Mouse (Mus musculus): Measurements from ENCODE around the gene Trpt1.

Gene Trpt1

DNA sequence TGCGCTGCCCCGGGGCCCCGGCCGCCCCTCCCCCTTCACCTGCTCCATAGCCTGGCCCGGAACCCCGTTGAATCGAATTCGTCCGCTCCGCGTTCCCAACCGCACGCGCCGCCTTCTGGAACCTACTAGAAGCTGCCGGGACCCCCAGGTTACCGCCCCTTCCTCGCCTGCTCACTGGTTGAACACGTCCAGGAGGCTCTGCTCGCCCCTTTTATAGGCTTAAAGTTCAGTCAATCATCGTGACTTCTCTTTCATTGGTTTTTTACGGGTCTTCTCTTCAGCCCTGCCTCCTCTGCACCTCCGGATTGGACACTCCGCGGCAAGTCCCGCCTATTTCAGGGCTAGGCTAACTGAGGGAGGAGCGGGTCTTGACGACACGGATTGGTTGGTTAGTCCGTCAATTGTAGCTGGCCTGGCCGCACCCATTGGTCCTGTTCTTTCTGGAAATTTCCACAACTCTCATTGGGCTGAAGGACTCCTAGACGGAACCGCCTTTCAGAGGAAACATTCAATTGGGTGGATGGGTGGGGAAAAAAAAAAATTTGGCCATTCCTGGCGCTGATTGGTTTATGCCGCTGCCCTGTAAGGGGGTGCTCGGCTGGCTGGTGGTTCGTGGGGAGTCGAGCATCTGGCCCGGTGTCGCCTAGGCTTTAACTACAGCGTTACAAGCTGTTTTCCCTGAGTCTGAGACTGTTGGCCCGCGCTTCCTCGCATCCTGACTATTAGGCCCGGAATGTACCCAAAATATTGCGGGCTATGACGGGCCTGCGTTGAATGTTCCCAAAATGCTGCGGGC is 44.1 kb downstream of the Trpt1 start, which contains the start of gene Stip1:
Gene Stip1 (minus strand): TSS at position 127 of the 796 bp plus-strand sequence.
- intact Hi-C loops (cut with DNase I) = loop anchor here (5.0 kb wide), 1 partner anchor 43 kb away; the partner anchor contains the start of genes Nudt22 and Trpt1

DNA sequence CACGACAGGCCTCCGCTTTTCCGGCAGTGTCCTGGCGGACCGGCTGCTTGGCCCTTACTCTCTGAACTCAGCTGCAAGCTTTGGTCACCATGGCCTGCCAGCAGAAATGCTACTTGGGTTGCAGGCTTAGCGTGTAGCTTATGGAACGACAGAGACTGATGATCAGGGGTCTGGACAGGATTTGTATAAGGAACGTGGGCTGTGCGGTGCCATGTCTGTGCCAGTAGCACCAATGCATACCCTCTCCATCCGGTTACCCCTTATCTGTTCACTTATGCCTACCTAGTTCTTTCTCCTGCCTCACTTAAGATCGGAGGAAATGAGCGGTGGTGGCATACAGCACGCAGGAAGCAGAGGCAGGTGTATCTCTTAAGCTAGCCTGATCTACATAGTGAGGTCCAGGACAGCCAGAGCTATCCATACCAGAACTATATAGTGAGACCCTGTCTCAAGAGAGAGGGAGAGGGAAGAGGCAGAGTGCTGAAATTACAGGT is 44.8 kb downstream of the Trpt1 start:
- intact Hi-C loops (cut with DNase I) = no loop called here

DNA sequence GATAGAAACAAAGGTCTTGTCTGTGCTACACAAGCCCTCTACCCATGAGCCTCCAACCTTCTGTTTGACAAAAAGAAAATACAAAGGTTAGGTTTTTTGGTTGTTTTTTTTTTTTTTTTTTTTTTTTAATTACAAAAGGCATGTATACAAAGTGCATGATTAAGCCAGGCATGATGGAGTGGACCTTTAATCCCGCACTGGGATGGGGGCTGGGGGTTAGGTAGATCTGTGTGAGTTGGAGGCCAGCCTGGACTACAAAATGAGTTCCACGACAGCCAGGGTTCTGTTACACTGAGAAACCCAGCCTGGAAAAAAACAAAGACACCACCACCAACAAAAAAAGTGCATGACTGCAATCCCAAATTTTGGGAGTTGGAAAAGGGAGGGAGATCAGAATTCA is 45.2 kb downstream of the Trpt1 start:
- intact Hi-C loops (cut with DNase I) = no loop called here

DNA sequence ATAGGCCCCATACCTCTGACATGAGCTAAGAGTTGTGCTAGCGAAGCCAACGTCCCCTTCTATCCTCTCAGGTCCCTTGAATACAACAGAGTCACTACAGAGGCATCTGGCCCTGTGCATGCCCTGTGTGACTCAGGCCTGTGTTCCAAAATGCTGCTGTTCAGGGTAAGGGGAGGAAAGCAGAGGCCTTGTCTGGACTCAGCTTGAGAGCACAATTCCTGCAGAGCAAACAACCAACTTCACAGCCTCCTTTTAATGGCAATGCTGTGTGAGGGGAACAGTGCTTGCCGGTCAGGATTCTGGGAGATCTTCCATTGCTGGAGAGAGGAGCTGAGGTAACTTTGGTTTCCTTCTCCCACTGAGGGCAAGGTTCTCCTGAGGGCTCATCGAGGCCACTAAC is 48.3 kb downstream of the Trpt1 start:
- intact Hi-C loops (cut with DNase I) = no loop called here

DNA sequence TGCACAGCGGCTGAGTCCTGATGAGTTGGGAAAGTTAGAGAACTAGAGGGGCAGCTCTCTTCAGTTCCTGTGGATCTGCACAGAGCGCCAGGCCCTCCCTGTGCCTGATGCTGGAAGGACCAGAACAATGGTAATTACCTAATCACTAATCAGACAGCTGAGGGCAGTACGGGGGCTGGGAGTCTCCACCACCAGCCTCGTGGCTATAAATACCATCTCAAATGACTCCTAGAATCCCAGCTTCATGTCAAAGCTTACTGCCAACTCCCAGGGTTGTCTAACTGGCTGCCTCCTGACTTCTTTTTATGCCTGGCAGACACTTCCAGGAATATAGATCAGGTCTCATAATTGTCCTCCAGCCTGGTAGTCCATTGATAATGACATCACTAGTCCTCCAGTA is 48.8 kb downstream of the Trpt1 start:
- intact Hi-C loops (cut with DNase I) = no loop called here

Data from adrenal gland (tissue).